Mouse (Mus musculus) hindbrain, embryonic 11.5 days (tissue): Measurements from ENCODE around the gene Mrc1. TPM values are rescaled to one million over a fixed set of nuclear protein-coding genes. Genes with fewer than 3 reads are reported as not detected.

ENCODE experiments used
- ATAC-seq: fragments of 200-750 bp; cut with Nextera tagmentation; 2 replicates; pipeline ENCODE4 v1.8.0; 2017; ENCODE audit warnings: mild to moderate bottlenecking, moderate TSS enrichment, moderate library complexity; ENCODE audit not compliant: low FRiP score
- DNase-seq: peaks from one replicate; pipeline ENCODE4 v3.0.0-alpha.2; 2015; ENCODE audit warnings: low spot score
- H3K27ac ChIP-seq: fragments of 300-500 bp; sonication (generic); 2 replicates; pipeline ENCODE4 v1.5.1; 2014; ENCODE audit warnings: mild to moderate bottlenecking, low read depth, low read length
- H3K27me3 ChIP-seq: fragments of 300-500 bp; sonication (generic); 2 replicates; pipeline ENCODE4 v1.6.1; 2014; ENCODE audit warnings: mild to moderate bottlenecking, low read length, moderate library complexity, mixed read lengths; ENCODE audit not compliant: control insufficient read depth, insufficient read depth
- H3K36me3 ChIP-seq: fragments of 300-500 bp; sonication (generic); 2 replicates; pipeline ENCODE4 v1.6.1; 2014; ENCODE audit warnings: mild to moderate bottlenecking, low read length, moderate library complexity, mixed read lengths; ENCODE audit not compliant: control insufficient read depth, insufficient read depth
- H3K4me1 ChIP-seq: fragments of 300-500 bp; sonication (generic); replicated peaks from 2 replicates; pipeline ENCODE4 v1.6.1; 2014; ENCODE audit warnings: low read length, mixed read lengths; ENCODE audit not compliant: control insufficient read depth, insufficient read depth
- H3K4me2 ChIP-seq: fragments of 300-500 bp; sonication (generic); replicated peaks from 2 replicates; pipeline ENCODE4 v1.6.1; 2014; ENCODE audit warnings: mild to moderate bottlenecking, low read depth, low read length
- H3K4me3 ChIP-seq: fragments of 300-500 bp; sonication (generic); 2 replicates; pipeline ENCODE4 v1.5.1; 2014; ENCODE audit warnings: low read depth, low read length
- H3K9ac ChIP-seq: fragments of 300-500 bp; sonication (generic); 2 replicates; pipeline ENCODE4 v1.6.1; 2014; ENCODE audit warnings: low read depth, low read length
- H3K9me3 ChIP-seq: fragments of 300-500 bp; sonication (generic); 2 replicates; pipeline ENCODE4 v1.6.1; 2016; ENCODE audit warnings: low read length; ENCODE audit not compliant: control insufficient read depth
- WGBS: fragments of 180-500 bp; shearing (Covaris S2); extraction: QIAGEN DNeasy Blood & Tissue Kit; methylation state at CpG from one replicate; pipeline ENCODE4 v1.1.7; 2014; 5-methylcytosine and 5-hydroxymethylcytosine counted together
- polyA plus RNA-seq: library from polyadenylated mRNA; unstranded; fragments of >200 nt; fragmentation: Nextera tagmentation; extraction: Ambion mirVana; gene quantifications from 2 replicates; pipeline ENCODE4 v1.2.1, GENCODE M21; 2014

Mrc1 gene
- polyA plus RNA-seq, 1 experiment from 2014 or later, result 6.9 TPM

DNA sequence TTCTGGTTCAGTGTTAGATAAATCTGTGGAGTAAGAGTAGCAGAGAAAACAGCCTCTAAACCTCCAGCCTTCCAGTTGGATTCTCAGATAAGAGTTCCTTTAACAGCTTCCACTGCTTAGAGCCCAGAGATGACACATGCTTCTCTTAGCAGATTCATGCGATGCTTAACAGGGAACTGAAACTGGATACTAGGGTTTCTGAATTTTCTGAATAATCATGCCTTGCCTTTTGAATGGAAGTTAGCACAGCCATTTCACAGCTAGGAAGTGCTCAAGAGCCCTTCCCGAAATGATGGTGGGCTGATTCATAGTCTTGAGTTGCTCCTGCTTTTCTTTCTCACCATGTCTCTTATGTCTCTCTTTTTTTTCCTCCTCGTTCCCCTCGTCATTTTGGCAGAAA, 22.4 kb upstream of the Mrc1 start:
- H3K4me3 ChIP-seq, result no peak overlapping the region
- H3K36me3 ChIP-seq, result no peaks in the 10 kb centered on the region
- H3K9me3 ChIP-seq, result no peaks in the 10 kb centered on the region
- ATAC-seq (no peak), DNase-seq (no peak)
- H3K27me3 ChIP-seq, result no peaks in the 10 kb centered on the region
- no peaks in the 10 kb centered on the region for H3K4me1 ChIP-seq
- no peak overlapping the region for H3K4me2 ChIP-seq
- no peak overlapping the region for H3K9ac ChIP-seq
- 80% methylated on average over 4 of the region's 4 CpGs for WGBS
- no peak overlapping the region for H3K27ac ChIP-seq

DNA sequence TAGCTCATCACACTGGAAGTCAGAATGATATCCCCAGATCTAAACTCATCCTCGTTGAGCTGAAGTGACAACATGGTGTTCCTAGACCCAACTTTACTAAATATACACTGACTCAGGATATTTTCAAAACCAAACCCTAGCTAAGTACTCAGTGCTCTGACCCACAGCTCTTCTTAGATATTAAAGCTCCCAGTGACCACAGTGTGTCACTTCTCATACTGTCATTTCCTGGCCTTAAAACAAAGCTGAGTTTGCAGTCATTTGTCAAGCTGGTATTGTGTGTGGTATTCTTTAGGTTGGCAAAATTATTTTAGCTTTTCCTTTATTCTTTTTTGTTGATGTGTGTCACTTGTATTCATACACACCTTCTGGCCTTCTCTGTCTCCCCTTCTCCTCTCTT, 18.5 kb upstream of the Mrc1 start:
- DNase-seq (no peak), ATAC-seq (no peak)
- H3K4me1 ChIP-seq, result no peaks in the 10 kb centered on the region
- no peaks in the 10 kb centered on the region for H3K27me3 ChIP-seq
- no peak overlapping the region for H3K4me3 ChIP-seq
- H3K4me2 ChIP-seq, result no peak overlapping the region
- H3K27ac ChIP-seq, result no peak overlapping the region
- no peaks in the 10 kb centered on the region for H3K9me3 ChIP-seq
- H3K9ac ChIP-seq, result no peak overlapping the region
- no peaks in the 10 kb centered on the region for H3K36me3 ChIP-seq
- 91% methylated on average over 1 of the region's 1 CpGs for WGBS

DNA sequence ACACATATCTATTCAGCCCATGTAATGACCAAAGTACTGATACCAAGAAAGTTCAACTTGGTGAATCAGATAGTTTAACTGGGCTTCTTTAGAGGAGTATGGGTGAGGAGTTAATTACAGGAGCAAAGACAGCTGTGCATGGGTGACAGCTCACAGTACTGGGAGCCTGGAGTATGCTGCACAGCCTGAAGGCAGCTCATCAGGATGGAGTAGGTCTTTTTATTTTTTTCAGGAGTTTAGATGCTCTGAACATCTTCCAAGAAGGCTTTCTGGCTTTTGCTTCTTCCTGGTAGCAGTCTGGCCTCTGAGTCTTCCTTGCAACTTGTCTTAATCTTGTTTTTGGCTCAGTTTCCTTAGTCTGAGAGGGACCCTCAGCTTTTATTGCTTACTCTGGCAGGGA, 17.6 kb upstream of the Mrc1 start:
- DNase-seq, result no peak
- Histone ChIP-seq H3K4me1 (no peaks in the 10 kb centered on the region), H3K27ac (no peak overlapping the region), H3K4me3 (no peak overlapping the region), H3K36me3 (no peaks in the 10 kb centered on the region), H3K27me3 (no peaks in the 10 kb centered on the region), H3K9ac (no peak overlapping the region), H3K4me2 (no peak overlapping the region), H3K9me3 (no peaks in the 10 kb centered on the region)
- no peak for ATAC-seq

DNA sequence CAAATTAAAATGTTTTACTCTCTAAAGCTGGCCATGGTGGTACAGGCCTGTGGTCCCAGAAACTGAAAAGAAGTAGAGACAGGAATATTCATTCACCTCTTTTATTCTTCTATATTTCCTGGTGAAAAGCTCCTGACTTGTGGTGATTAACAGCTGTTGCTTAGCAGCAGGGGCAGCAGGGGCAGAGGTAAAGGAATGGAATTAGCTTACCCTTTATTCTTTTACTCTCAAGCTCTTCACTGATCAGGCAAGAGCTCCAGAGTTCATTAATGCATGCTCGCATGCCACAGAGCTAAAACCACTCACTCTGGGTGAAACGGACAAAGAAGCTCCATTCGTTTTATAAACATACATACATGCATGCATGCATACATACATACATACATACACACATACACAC, 14.4 kb upstream of the Mrc1 start:
- H3K9me3 ChIP-seq, result no peaks in the 10 kb centered on the region
- ATAC-seq, result peak; percentile 70; the same call in 1 of the 2 replicates
- H3K4me1 ChIP-seq, result no peaks in the 10 kb centered on the region
- 23% methylated on average over 3 of the region's 3 CpGs for WGBS
- no peaks in the 10 kb centered on the region for H3K36me3 ChIP-seq
- no peaks in the 10 kb centered on the region for H3K27me3 ChIP-seq
- DNase-seq, result peak; percentile 5
- no peak overlapping the region for H3K9ac ChIP-seq
- no peak overlapping the region for H3K4me3 ChIP-seq
- H3K27ac ChIP-seq, result no peak overlapping the region
- H3K4me2 ChIP-seq, result no peak overlapping the region

DNA sequence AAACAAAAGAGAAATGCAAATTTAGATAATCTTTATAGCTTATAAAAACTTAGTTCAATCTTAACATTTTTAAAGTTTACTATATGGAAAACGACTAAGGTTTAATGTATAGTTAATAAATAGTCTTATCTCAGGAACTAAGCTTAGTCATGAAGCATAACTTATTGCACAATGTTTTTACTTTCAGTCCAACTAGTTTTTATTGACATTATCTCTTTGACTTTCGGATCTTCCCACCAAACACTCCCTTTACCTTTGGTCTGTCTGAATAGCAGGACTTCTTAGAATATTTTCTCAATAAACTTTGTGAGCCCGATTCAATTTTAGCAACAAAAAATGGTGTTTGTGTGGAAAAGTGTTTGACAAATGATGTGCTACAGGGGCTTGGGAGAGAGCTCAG, 12.5 kb upstream of the Mrc1 start:
- H3K4me1 ChIP-seq, result no peaks in the 10 kb centered on the region
- no peak for DNase-seq
- WGBS, result 87% methylated on average over 3 of the region's 3 CpGs
- H3K4me2 ChIP-seq, result no peak overlapping the region
- ATAC-seq, result no peak
- H3K27ac ChIP-seq, result no peak overlapping the region
- H3K4me3 ChIP-seq, result no peak overlapping the region
- H3K9ac ChIP-seq, result no peak overlapping the region
- no peaks in the 10 kb centered on the region for H3K9me3 ChIP-seq
- H3K36me3 ChIP-seq, result no peaks in the 10 kb centered on the region
- no peaks in the 10 kb centered on the region for H3K27me3 ChIP-seq

DNA sequence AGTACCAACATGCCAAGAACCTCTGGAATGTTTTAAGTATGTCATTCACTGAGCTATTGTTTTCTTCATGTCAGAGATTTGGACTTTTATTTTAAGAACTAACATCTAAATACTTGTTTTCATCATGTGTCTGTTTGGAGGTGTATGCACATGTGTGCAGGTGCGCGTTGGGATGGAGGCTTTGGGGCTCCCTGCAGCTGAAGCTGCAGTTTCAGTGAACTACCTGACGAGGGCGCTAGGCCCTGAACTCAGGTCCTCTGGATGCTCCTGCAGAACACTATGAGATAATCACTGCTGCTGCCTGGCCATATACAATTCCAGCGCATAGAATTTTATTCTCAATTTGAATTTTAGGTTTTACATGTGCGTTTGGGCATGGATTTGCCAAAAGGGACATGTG, 11.1 kb upstream of the Mrc1 start:
- H3K9ac ChIP-seq, result no peak overlapping the region
- DNase-seq (no peak), ATAC-seq (no peak)
- H3K27me3 ChIP-seq, result no peaks in the 10 kb centered on the region
- H3K4me1 ChIP-seq, result no peaks in the 10 kb centered on the region
- H3K4me3 ChIP-seq, result no peak overlapping the region
- no peak overlapping the region for H3K27ac ChIP-seq
- 75% methylated on average over 6 of the region's 6 CpGs for WGBS
- H3K36me3 ChIP-seq, result no peaks in the 10 kb centered on the region
- H3K9me3 ChIP-seq, result no peaks in the 10 kb centered on the region
- H3K4me2 ChIP-seq, result no peak overlapping the region

DNA sequence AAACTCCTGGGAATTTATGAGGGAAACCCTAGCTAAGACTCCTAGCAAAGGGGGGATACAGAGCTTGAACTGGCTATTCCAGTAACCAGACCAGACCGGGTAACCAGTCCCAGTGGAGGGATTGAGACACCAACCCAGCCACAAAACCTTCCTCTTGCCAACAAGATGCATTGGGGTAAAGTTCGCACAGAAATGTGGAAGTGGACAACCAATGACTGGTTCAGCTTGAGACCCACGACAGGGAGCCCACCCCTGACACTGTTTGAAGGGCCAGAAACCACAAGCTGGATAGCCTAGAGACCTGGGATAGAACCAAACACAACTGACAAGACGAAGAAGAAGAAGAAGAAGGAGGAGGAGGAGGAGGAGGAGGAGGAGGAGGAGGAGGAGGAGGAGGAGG, 4.8 kb upstream of the Mrc1 start:
- Histone ChIP-seq H3K27ac (no peak overlapping the region), H3K27me3 (no peaks in the 10 kb centered on the region), H3K4me3 (no peak overlapping the region), H3K9ac (no peak overlapping the region), H3K9me3 (no peaks in the 10 kb centered on the region), H3K4me2 (no peak overlapping the region), H3K36me3 (no peaks in the 10 kb centered on the region), H3K4me1 (no peaks in the 10 kb centered on the region)
- ATAC-seq, result no peak
- WGBS, result 84% methylated on average over 3 of the region's 4 CpGs
- DNase-seq, result no peak

DNA sequence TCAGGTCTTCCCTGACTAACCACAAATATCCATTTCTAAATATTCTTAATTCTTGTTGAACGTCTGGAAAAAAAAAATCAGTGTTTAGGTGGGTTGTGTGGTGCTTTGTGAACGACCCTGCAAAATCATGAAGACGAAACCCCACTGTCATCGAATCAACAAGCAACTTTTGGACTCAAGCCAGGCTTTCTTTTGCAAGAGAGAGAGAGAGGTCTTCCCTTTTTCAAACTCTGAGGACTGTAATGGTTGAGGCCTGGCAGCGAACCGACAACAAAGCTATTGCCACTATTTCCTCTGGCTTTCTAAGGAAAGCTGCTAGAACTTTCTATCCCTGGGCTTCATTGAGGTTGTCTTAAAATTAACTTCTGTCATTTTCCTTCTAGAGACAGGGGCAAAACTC, 697 bp upstream of the Mrc1 start:
- Histone ChIP-seq H3K4me1 (no peaks in the 10 kb centered on the region), H3K9ac (no peak overlapping the region), H3K4me3 (no peak overlapping the region), H3K27me3 (no peaks in the 10 kb centered on the region), H3K9me3 (no peaks in the 10 kb centered on the region), H3K36me3 (no peaks in the 10 kb centered on the region), H3K27ac (no peak overlapping the region), H3K4me2 (no peak overlapping the region)
- no peak for DNase-seq
- WGBS, result 85% methylated on average over 6 of the region's 6 CpGs
- ATAC-seq, result no peak

DNA sequence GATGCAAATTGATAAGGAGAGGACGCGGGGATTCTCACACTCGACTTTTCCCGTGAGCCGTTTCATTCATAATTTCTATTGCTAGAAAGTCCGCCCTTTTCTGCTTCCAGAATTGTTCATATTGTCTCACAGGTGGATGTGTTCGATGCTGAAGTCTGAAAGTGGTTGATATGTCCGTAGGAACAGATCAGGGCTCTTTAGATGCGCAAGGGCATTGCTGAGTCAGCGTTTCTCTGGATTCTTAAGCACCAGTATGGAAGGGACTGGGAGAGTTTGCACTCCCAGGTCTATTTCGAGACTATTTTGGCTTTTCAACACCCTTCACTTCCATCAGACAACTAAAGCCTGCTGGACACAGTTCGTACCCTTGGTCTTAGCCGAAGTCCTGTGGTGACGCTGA, 787 bp downstream of the Mrc1 start:
- H3K4me1 ChIP-seq, result no peaks in the 10 kb centered on the region
- no peaks in the 10 kb centered on the region for H3K27me3 ChIP-seq
- H3K27ac ChIP-seq, result no peak overlapping the region
- H3K9ac ChIP-seq, result no peak overlapping the region
- ATAC-seq (no peak), DNase-seq (no peak)
- 89% methylated on average over 14 of the region's 14 CpGs for WGBS
- H3K4me2 ChIP-seq, result no peak overlapping the region
- no peaks in the 10 kb centered on the region for H3K36me3 ChIP-seq
- no peaks in the 10 kb centered on the region for H3K9me3 ChIP-seq
- no peak overlapping the region for H3K4me3 ChIP-seq
